Mouse (Mus musculus): ENCODE measurements around the gene Spsb1. TPM values are rescaled to one million over a fixed set of nuclear protein-coding genes. Genes with fewer than 3 reads are reported as not detected.

Gene Spsb1
- polyA plus RNA-seq, 1 experiment = 3.0 TPM

DNA sequence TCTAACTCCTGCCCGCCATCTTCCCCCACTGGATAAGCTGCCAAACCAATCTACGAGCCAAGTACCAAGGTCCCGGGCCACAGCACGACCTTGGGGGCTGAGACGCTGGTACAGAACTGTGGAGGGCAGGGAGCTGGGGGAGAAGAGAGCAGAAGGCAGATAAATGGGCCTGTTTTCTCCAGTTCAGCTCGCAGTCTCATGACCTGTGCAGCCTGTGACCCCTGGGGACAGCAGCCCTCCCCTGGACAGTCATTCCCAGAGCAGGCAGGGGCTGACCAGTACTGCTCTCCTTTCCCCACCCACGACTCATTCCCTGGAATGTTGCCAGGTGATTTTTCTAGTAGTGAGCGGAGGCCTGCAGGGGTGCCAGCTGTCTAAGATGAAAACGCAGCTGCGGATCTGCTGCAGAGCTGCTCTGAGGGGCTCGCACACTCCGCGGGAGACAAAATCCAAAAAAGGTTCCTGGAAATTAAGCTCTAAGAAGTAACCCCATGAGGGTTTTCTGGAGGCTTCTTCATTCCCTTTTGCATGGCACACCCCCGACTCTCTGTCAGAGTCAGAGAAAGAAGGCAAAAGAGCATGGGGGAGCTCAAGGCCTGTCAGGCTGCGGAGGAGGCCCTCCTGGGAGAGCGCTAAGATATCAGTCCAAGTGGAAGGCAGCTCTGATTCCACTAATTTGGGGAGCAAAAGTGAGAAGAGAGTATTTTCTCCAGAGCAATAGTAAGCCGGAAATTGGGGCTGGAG, 23.1 kb upstream of the Spsb1 start:
- Histone ChIP-seq H3K79me3 (ENCODE audit: low read depth) (no peaks in the 10 kb centered on the region), H3K36me3 (ENCODE audit: control insufficient read depth, insufficient read depth) (peaks cover 10% of the 10 kb centered on the region), H3K79me2 (ENCODE audit: control insufficient read depth, insufficient read depth) (no peaks in the 10 kb centered on the region), H3K4me3 (ENCODE audit: insufficient read depth, poor library complexity, severe bottlenecking) (no peak overlapping the region), H3K27me3 (ENCODE audit: control insufficient read depth, insufficient read depth, insufficient read length) (no peaks in the 10 kb centered on the region), H3ac (ENCODE audit: control insufficient read depth, insufficient read length, low read depth) (no peak overlapping the region)
- peak; percentile 20 for TF ChIP-seq MYOD1 (IDR thresholded peaks at IDR 0.05; ENCODE audit: control insufficient read depth, insufficient read length, low read depth)
- TF ChIP-seq CEBPB (IDR thresholded peaks at IDR 0.05; ENCODE audit: low read depth) = no peak

DNA sequence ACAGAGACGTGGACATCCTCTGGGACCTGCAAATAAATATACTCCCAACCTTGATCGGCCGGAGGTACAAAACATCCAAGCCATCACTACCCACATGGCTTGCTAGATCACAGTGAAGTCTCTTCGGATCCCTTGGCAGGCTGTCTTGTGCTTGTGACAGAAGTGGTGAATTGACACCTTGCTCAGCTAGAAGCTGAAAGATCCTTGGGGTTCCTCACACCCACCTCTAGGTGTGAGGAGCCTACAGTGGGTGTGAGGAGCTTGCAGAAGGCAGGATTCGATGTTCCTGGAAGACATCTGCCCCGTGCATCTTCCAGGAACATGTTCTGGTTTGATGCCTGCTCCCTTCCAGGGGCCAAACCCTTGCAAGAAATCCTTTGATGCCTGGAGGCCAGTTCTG, 22.3 kb upstream of the Spsb1 start:
- Histone ChIP-seq H3ac (ENCODE audit: control insufficient read depth, insufficient read length, low read depth) (no peak overlapping the region), H3K79me3 (ENCODE audit: low read depth) (no peaks in the 10 kb centered on the region), H3K36me3 (ENCODE audit: control insufficient read depth, insufficient read depth) (peaks cover 10% of the 10 kb centered on the region), H3K4me3 (ENCODE audit: insufficient read depth, poor library complexity, severe bottlenecking) (no peak overlapping the region), H3K79me2 (ENCODE audit: control insufficient read depth, insufficient read depth) (no peaks in the 10 kb centered on the region), H3K27me3 (ENCODE audit: control insufficient read depth, insufficient read depth, insufficient read length) (no peaks in the 10 kb centered on the region)
- no peak for TF ChIP-seq CTCF (IDR thresholded peaks at IDR 0.05; ENCODE audit: control insufficient read depth, insufficient read depth, insufficient read length)
- no peak for TF ChIP-seq MAX (IDR thresholded peaks at IDR 0.05)
- no peak for TF ChIP-seq CEBPB (IDR thresholded peaks at IDR 0.05; ENCODE audit: low read depth)
- no peak for TF ChIP-seq MYOD1 (IDR thresholded peaks at IDR 0.05; ENCODE audit: control insufficient read depth, insufficient read length, low read depth)
- no peak for TF ChIP-seq FOSL1 (IDR thresholded peaks at IDR 0.05; ENCODE audit: insufficient read depth, low read length, poor library complexity, severe bottlenecking)
- no peak for TF ChIP-seq USF1 (IDR thresholded peaks at IDR 0.05; ENCODE audit: low read depth)
- no peak for TF ChIP-seq MYOG (IDR thresholded peaks at IDR 0.05; ENCODE audit: control insufficient read depth, extremely low read depth, insufficient read length)

DNA sequence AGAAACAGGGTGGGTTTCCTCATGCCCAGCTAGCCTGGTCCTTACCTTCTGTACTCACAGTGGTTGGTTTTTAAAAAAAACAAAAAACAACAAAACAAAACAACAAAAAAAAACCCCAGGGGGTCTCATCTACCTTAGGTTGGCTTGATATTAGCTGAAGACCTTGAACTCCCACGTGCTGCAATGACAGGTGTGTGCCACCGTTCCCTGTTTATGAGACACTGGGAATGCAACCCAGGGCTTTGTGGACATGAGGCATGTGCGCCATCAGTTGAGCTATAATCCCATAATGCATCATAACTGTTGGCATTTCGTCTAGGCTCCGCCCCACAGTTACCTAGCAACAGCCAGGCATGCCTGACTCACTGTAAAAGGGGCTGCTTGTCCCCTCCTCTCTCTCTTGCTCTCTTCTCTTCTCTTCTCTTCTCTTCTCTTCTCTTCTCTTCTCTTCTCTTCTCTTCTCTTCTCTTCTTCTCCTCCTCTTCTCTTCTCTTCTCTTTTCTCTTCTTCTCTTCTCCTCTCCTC, 20.9 kb upstream of the Spsb1 start:
- TF ChIP-seq CEBPB (IDR thresholded peaks at IDR 0.05; ENCODE audit: low read depth) (no peak), MYOD1 (IDR thresholded peaks at IDR 0.05; ENCODE audit: control insufficient read depth, insufficient read length, low read depth) (no peak), FOSL1 (IDR thresholded peaks at IDR 0.05; ENCODE audit: insufficient read depth, low read length, poor library complexity, severe bottlenecking) (no peak), CTCF (IDR thresholded peaks at IDR 0.05; ENCODE audit: control insufficient read depth, insufficient read depth, insufficient read length) (no peak), MYOG (IDR thresholded peaks at IDR 0.05; ENCODE audit: control insufficient read depth, extremely low read depth, insufficient read length) (no peak), MAX (IDR thresholded peaks at IDR 0.05) (peak; percentile 51)
- Histone ChIP-seq H3K27me3 (ENCODE audit: control insufficient read depth, insufficient read depth, insufficient read length) (no peaks in the 10 kb centered on the region), H3ac (ENCODE audit: control insufficient read depth, insufficient read length, low read depth) (no peak overlapping the region), H3K79me3 (ENCODE audit: low read depth) (no peaks in the 10 kb centered on the region), H3K36me3 (ENCODE audit: control insufficient read depth, insufficient read depth) (peaks cover 2% of the 10 kb centered on the region), H3K79me2 (ENCODE audit: control insufficient read depth, insufficient read depth) (no peaks in the 10 kb centered on the region), H3K4me3 (ENCODE audit: insufficient read depth, poor library complexity, severe bottlenecking) (no peak overlapping the region)

DNA sequence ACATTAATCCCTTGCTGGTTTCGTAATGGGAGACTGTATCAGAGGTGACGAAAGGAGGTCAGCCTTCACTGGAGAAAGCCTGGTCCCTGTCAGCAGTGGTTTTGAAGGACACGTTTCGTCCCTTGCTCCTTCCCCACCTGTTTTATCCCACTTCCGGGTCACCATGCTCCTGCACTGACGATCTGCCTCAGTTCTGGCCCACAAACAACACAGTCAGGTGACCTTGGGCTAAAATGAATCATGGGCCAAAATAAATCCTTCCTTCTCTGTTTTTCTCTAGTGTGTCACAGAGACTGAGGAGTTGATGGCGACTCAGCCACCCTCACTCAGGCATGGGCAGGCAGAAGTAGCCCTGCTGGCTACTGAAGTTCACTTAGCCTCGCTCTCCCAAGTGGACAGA, 20.4 kb upstream of the Spsb1 start:
- Histone ChIP-seq H3K36me3 (ENCODE audit: control insufficient read depth, insufficient read depth) (no peaks in the 10 kb centered on the region), H3K79me2 (ENCODE audit: control insufficient read depth, insufficient read depth) (no peaks in the 10 kb centered on the region), H3K79me3 (ENCODE audit: low read depth) (no peaks in the 10 kb centered on the region), H3ac (ENCODE audit: control insufficient read depth, insufficient read length, low read depth) (no peak overlapping the region), H3K27me3 (ENCODE audit: control insufficient read depth, insufficient read depth, insufficient read length) (no peaks in the 10 kb centered on the region), H3K4me3 (ENCODE audit: insufficient read depth, poor library complexity, severe bottlenecking) (no peak overlapping the region)
- TF ChIP-seq USF1 (IDR thresholded peaks at IDR 0.05; ENCODE audit: low read depth) (peak; percentile 56), CTCF (IDR thresholded peaks at IDR 0.05; ENCODE audit: control insufficient read depth, insufficient read depth, insufficient read length) (no peak)

DNA sequence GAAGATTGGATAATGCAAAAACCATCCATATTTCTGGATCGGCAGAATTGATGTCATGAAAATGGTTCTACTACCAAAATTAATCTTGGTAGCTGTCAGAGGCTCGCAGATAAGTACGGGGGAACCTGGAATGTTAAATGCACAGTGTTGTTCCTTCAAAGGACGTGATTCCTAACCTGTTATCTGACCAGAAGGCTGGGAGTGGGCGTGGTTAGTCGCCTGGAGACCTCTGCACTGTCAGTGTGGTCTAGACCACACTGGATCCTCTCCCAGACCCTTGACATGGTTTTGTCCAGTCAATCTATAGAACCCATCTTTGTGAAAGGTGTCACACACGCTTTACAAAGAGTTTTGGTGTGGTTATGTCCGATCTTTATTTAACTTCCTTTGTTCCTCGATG, 16.6 kb upstream of the Spsb1 start:
- Histone ChIP-seq H3ac (ENCODE audit: control insufficient read depth, insufficient read length, low read depth) (no peak overlapping the region), H3K36me3 (ENCODE audit: control insufficient read depth, insufficient read depth) (no peaks in the 10 kb centered on the region), H3K79me2 (ENCODE audit: control insufficient read depth, insufficient read depth) (no peaks in the 10 kb centered on the region), H3K4me3 (ENCODE audit: insufficient read depth, poor library complexity, severe bottlenecking) (no peak overlapping the region), H3K79me3 (ENCODE audit: low read depth) (no peaks in the 10 kb centered on the region), H3K27me3 (ENCODE audit: control insufficient read depth, insufficient read depth, insufficient read length) (no peaks in the 10 kb centered on the region)
- no peak for TF ChIP-seq MYOG (IDR thresholded peaks at IDR 0.05; ENCODE audit: control insufficient read depth, extremely low read depth, insufficient read length)
- no peak for TF ChIP-seq FOSL1 (IDR thresholded peaks at IDR 0.05; ENCODE audit: insufficient read depth, low read length, poor library complexity, severe bottlenecking)
- TF ChIP-seq CEBPB (IDR thresholded peaks at IDR 0.05; ENCODE audit: low read depth) = no peak
- TF ChIP-seq USF1 (IDR thresholded peaks at IDR 0.05; ENCODE audit: low read depth) = no peak
- TF ChIP-seq MYOD1 (IDR thresholded peaks at IDR 0.05; ENCODE audit: control insufficient read depth, insufficient read length, low read depth) = no peak
- no peak for TF ChIP-seq MAX (IDR thresholded peaks at IDR 0.05)
- TF ChIP-seq CTCF (IDR thresholded peaks at IDR 0.05; ENCODE audit: control insufficient read depth, insufficient read depth, insufficient read length) = no peak

DNA sequence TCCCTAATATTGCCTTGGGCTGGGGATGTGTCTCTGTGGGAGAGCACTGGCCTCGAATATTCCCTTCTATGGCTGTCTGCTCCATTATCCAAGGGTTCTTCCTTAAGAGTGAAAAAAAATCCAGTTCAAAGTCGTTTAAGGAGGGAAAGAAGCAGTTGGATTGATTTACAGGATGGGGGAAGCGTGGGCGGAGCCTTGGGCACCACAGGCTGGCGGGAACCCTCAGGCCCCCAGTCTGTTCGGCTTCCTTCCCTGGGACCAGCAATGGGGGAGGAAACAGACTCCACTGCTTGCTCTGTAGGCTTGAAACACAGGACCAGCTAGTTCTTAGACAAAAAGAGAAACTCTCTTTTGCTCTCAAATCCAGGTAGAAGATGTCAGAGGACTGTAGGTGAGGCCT, 13.7 kb upstream of the Spsb1 start:
- H3K27me3 ChIP-seq (ENCODE audit: control insufficient read depth, insufficient read depth, insufficient read length) = no peaks in the 10 kb centered on the region
- no peaks in the 10 kb centered on the region for H3K79me2 ChIP-seq (ENCODE audit: control insufficient read depth, insufficient read depth)
- TF ChIP-seq MYOD1 (IDR thresholded peaks at IDR 0.05; ENCODE audit: control insufficient read depth, insufficient read length, low read depth) (no peak), FOSL1 (IDR thresholded peaks at IDR 0.05; ENCODE audit: insufficient read depth, low read length, poor library complexity, severe bottlenecking) (no peak), MAX (IDR thresholded peaks at IDR 0.05) (no peak), CTCF (IDR thresholded peaks at IDR 0.05; ENCODE audit: control insufficient read depth, insufficient read depth, insufficient read length) (no peak), MYOG (IDR thresholded peaks at IDR 0.05; ENCODE audit: control insufficient read depth, extremely low read depth, insufficient read length) (no peak), CEBPB (IDR thresholded peaks at IDR 0.05; ENCODE audit: low read depth) (no peak), USF1 (IDR thresholded peaks at IDR 0.05; ENCODE audit: low read depth) (no peak)
- no peak overlapping the region for H3ac ChIP-seq (ENCODE audit: control insufficient read depth, insufficient read length, low read depth)
- H3K79me3 ChIP-seq (ENCODE audit: low read depth) = no peaks in the 10 kb centered on the region
- no peak overlapping the region for H3K4me3 ChIP-seq (ENCODE audit: insufficient read depth, poor library complexity, severe bottlenecking)
- H3K36me3 ChIP-seq (ENCODE audit: control insufficient read depth, insufficient read depth) = no peaks in the 10 kb centered on the region
